Mouse (Mus musculus) inflammation-experienced regulatory T-cells, adult 6 months (primary cell): ENCODE measurements around the gene Rab11fip3. TPM values are rescaled to one million over a fixed set of nuclear protein-coding genes. Genes with fewer than 3 reads are reported as not detected.
"Not testable (repeated sequence)": the region's sequence is repeated elsewhere in the genome, so short reads cannot be mapped to it uniquely, and the experiment has no call there.

Experiments
- ATAC-seq: one replicate; pipeline ENCODE4 v1.8.0; 2017
- polyA plus RNA-seq, 3 experiments: library from polyadenylated mRNA; unstranded; fragments of 100-300 nt; shearing (Covaris generic); gene quantifications; one replicate each; pipeline ENCODE4 v1.2.1; 2017

Gene Rab11fip3
- polyA plus RNA-seq, 3 experiments from 2014 or later: 1.6 to 3.0 (median 2.7) TPM

DNA sequence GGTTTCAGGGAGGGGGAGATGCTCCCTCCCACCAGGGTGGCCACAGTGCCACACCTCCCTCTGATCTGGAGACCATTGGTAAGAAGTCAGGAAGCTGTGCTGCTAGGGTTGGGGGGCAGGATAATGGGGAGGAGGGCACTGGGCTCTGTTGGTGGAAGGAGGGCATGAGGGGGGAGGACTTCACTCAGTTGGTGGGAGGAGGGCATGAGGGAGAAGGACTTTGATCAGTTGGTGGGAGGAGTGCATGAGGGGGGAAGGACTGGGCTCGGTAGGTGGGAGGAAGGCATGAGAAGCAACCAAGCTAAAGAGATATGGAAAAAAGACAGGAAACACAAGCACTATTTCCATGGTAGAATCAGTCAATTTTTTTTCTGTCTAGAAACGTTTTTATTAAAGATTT lies 11.5 kb upstream of the Rab11fip3 start:
- no peak for ATAC-seq

DNA sequence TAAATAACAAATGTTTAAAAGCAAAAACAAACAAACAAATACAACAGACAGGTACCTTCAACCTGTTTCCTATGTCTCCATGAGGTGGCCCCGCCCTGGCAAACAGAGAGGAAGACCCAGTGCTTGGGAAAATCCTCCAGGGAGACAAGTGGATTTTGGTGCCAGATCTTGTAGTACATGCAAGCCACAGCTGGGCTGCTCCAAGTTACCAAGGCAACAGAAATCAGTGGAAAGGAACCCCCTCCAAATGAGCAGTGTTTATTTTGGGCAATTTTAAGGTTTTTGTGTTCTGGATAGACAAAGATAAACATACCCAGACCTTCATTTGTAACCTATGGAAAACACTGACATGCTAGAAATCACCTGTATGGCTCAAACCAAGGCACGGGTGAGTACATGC lies 9.5 kb upstream of the Rab11fip3 start:
- no peak for ATAC-seq

- ATAC-seq: no peak
Observed at GRCm38 (mm10) chr17:26075246-26075645, 5.9 kb upstream of the Rab11fip3 start.

GRCm38 (mm10) chr17:26070136-26070535 lies 781 bp upstream of the Rab11fip3 start:
- no peak for ATAC-seq

- no peak for ATAC-seq
Observed at GRCm38 (mm10) chr17:26068024-26068830, 1.1 kb downstream of the Rab11fip3 start.

GRCm38 (mm10) chr17:26066488-26067020 lies 2.8 kb downstream of the Rab11fip3 start:
- ATAC-seq: no peak

DNA sequence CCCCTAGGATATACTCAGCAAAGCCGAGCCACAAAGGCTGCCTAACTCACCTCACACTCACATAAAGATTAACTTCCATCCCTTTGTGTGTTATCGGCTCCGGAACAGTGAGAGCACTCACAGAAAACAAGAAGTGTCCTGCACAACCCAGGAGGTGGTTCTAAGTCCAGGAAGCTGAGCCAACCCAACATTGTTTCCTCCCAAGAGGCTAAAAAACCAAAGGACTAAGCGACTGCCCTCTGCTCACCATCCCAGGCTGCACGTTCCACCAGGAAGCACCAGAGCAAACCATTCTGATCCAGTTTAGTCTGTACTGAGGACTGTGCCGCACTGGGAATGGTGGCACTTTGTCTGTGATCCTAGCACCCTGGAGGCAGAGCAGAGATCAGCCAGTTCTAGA lies 4.4 kb downstream of the Rab11fip3 start:
- ATAC-seq: no peak

DNA sequence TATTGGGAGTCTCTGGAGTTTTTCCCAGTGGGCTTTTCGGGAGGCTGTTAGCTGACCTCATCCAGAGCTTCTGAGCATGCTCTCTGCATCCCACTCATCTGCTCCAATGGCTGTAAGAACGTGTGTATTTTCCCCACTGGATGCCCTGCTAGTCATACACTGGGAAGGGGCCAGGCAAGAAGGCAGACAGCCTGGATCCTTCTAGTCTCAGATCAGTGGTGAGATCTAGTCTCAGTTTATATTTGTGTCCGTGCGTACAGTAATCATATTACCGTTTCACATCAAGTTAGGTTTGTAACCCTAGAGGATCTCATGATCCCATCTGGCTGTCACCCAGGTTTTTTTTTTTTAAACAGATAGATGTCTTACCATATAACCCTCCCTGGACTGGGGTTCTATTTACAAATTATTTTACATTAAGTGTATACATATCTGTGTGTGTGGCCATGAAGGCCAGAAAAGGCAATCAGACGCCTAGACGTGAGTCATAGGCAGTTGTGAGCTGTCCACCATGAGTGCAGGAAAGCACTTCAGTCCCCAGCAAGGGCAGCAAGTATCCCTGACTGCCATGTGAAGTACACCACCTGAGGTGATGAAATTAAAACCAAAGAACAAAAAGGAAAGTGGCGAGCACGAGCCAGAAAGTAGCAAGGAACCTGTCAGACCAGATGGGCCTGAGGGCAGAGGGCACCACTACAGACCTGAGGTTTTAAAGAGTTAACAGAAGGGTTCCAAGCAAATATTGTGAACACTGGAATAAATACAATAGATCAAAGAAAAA lies 11.4 kb downstream of the Rab11fip3 start:
- ATAC-seq: no peak

- ATAC-seq: no peak
Observed at GRCm38 (mm10) chr17:26057278-26057677, 12.1 kb downstream of the Rab11fip3 start.

DNA sequence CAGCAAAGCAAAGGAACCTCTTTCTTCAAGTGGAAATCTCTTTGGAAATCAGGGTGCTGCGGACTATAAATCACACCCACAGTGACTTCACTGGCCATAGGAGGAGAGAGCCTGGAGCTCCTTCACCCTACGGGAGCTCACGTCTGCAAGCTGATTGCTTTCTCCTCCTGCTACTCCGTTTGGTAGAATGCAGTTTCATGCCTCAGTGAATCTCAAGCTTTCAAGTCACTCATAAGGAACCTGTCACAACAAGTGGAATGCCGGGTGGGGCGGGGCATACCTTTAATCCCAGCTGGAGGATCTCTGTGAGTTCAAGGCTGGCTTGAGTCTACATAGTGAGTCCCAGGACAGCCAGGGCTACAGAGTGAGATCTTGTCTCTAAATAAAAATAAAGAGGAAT lies 14.2 kb downstream of the Rab11fip3 start:
- ATAC-seq: no peak

- ATAC-seq: no peak
Observed at GRCm38 (mm10) chr17:26054133-26054845, 15.1 kb downstream of the Rab11fip3 start.

GRCm38 (mm10) chr17:26052706-26053105 lies 16.6 kb downstream of the Rab11fip3 start:
- ATAC-seq: no peak

DNA sequence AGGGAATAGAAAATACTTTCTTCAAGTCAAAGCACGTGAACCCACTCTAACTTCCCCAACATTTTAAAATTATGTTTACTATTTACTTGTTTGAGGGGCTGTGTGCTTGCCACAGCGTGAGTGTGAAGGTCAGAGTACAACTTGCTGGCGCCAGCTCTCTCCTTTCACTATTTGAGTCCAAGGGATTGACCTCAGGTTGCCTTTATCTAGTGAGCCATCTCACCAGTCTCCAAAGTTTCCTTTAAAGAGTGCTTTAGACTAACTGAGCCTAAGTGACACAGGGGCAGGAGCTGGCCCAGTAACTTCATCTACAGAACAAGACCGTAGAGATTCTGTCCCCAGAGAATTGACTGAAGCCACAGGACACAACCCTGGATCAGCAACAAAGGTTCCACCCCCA lies 17.3 kb downstream of the Rab11fip3 start:
- no peak for ATAC-seq

GRCm38 (mm10) chr17:26048118-26048517 lies 21.2 kb downstream of the Rab11fip3 start:
- no peak for ATAC-seq

DNA sequence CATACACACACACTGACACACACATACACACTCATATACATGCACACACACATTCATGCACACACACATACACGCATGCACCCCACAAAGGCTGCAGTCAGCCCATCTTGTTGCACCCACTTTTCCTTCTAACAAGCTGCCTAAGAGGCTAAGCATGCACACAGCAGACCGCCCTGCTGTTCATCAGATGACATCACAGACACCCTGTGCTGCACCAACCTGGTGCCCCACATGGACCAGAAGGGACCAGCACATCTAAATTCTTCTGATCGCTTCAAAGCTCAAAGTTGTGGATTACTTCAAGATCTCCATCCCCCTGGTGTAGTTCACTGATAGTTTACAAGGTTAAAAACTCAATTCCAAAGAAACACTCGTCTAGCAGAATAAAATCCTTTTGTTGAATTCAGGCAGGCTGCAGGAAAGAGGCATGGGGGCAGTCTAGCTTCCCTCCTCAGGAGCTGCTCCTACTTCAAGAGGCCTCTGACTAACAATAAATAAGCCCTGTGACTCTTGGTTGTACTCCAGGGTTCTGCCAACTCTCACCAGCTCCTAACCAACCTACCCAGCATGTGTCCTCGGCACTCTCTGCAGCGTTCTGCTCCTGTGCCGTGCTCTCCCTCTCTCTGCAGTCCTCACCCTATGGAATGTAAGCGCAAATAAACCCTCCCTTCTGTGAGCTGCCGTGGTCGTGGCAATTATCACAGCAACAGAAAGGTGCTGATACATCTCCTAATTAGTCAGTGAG lies 22.9 kb downstream of the Rab11fip3 start:
- no peak for ATAC-seq

DNA sequence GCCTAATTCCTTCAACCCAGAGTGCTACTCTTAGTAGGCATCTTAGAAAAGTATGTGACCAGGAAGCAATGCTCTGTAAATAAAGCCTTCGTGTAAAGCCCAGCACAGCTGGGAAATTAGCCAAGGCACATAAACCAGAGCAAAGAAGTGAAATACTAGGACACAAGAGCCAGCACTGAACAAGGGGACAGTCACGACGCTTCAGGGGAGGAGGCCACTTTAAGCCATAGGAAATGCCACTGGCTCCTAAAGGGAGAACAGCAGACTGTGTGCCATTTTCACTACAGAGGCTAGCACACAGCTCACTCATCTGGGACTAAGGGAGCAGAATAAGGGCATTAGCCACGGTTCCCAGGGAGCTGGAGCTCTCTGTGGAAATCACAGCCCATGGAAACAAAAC lies 24.1 kb downstream of the Rab11fip3 start:
- no peak for ATAC-seq

DNA sequence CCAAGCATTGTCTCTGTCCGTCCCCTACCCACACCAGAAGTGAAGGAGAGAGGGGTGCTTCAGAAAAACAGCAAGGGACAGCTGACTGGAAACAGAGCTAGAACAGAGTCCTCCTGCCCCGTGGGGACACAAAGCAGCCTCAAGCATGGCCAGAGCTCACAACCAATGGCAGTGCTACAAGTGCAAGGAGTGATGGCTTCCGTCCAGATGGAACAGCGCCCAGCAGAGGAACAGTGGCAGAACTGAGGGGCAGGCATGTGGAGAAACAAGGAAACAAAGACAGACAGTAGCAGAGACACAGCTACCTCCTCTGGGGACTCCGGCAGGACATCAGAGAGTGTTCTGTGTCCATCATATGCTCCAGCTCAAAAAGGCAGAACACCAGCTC lies 26.1 kb downstream of the Rab11fip3 start:
- no peak for ATAC-seq

DNA sequence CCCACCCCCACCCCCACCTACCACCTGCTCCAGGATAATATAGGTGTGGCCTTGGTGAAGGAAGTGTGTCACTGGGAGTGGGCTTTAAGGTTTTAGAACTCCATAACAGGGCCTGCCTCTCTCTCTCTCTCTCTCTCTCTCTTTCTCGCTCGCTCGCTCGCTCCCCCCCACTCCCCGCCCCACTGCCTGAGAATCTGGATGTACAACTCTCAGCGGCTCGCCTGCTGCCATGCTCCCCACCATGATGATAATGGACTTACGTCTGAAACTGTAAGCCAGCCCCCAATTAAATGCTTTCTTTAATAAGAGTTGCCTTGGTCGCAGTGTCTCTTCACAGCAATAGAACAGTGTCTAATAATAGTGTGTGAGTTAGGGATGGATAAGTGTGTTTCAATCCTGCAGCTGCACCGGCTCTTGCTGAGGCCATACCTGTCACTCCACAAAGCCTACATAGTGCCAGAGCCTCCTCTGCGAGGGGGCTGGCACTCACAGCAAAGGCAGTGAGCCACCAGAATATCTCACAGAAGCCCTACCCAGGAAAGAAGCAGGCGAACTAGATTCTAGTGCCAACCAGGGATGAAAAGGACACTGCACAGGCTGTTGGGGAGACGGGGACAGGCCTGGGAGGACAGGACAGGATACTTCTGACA lies 26.6 kb downstream of the Rab11fip3 start:
- no peak for ATAC-seq

GRCm38 (mm10) chr17:26041111-26041802 lies 28.1 kb downstream of the Rab11fip3 start:
- ATAC-seq: no peak

DNA sequence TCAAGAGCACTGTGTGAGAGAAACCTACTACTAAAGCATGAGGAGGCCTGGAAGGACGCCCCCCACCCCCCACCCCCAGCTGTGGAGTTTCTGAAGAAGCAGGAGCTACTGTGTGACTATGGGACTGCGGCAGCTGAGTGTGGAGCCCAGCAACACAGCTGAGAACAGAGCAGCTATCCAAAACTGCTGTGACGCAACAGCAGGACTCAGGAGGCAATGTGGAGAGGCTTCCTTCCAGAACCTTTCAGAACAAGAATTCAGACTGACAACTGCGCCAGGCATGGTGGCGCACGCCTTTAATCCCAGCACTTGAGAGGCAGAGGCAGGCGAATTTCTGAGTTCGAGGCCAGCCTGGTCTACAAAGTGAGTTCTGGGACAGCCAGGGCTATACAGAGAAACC lies 28.6 kb downstream of the Rab11fip3 start:
- not testable (repeated sequence) for ATAC-seq

DNA sequence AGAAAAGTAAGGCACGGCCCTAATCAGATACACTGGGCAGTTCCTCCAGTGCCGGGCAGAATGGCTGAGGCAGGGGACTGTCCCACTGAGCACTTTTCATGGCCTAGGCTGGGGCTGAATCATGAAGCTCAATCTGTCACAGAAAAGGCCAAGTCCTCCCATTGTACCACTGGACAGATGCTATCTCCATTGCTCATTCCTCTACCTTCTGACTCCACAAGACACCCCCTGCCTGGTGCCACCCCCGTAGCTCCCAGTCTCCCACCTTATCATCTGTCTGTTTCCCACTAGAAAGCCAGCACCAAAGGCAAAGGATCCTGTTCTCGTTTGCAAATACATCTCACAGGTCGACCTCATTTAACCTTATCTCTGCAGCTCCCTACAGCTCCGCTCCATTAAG lies 37.3 kb downstream of the Rab11fip3 start:
- ATAC-seq: no peak
